Mouse (Mus musculus): ENCODE data around the gene Gm16503. TPM values are rescaled to one million over a fixed set of nuclear protein-coding genes. Genes with fewer than 3 reads are reported as not detected.

Gene Gm16503
- polyA plus RNA-seq (2017; shearing (Covaris generic)), result 1 to 10 TPM in 1 of 2 experiments, under 1 TPM in 1; 0.06 to 1.6 TPM

DNA sequence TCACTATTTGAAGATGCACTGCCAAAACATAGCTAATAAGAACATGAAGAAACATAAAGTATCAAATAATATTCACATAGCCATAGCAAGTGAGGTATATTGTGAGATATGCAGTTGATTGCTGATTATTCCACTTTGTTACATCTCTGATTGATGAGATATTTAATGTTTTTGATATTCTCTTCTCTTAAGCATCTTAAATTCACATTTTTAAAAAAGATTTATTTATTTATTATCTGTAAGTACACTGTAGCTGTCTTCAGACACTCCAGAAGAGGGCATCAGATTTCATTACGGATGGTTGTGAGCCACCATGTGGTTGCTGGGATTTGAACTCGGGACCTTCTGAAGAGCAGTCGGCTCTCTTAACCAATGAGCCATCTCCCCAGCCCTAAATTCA, at the start of gene Gm16503:
TSS of gene Gm16503 (plus strand) at position 301 of the 400 bp plus-strand sequence.

DNA sequence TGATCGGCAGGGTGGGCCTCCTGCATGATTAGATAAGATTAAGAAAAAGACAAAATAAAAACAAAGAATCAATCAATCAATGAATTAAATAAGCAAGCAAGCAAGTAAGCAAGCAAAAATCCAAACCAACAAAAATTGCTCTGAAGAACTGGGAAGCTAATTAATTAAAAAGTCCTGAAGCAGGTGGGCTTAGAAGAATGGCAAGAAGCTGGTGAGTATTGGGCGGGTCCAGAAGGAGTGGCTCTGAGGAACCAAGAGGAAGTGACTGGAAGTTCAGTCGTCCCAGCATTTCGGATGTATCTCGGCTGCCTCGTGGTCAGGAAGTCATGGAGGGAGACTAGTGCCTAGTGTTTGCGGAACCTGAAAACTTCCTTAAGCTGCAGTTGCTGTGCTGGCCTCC, 47.9 kb upstream of the Gm16503 start, which contains the start of gene Zfp982:
TSS of gene Zfp982 (plus strand) at position 301 of the 400 bp plus-strand sequence.

DNA sequence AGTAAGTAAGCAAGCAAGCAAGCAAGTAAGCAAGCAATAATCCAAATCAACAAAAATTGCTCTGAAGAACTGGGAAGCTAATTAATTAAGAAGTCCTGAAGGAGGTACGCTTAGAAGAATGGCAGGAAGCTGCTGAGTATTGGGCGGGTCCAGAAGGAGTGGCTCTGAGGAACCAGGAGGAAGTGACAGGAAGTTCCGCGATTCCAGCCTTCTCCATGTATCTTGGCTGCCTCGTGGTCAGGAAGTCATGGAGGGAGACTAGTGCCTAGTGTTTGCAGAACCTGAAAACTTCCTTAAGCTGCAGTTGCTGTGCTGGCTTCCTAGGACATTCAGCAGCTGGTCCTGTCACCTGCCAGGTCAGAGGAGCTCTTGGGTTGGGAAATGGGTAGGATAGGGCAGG, 13.1 kb downstream of the Gm16503 start, which contains the start of gene Zfp985:
TSS of gene Zfp985 (plus strand) at position 207 of the 400 bp plus-strand sequence.

Other genes starting within 250 kb of the Gm16503 start
- gene Zfp988, start 234.5 kb upstream of the Gm16503 start, polyA plus RNA-seq (2017; shearing (Covaris generic)), result under 1 TPM; 0.39 to 0.87 TPM
- gene Zfp978, start 178.9 kb upstream of the Gm16503 start, polyA plus RNA-seq (2017; shearing (Covaris generic)), result not detected
- 1 to 10 TPM in 1 of 2 experiments, under 1 TPM in 1; 0.97 to 1.1 TPM for gene Zfp982, start 47.8 kb upstream of the Gm16503 start, polyA plus RNA-seq (2017; shearing (Covaris generic))
- gene Zfp985, start 13.1 kb downstream of the Gm16503 start, polyA plus RNA-seq (2017; shearing (Covaris generic)), result 1 to 10 TPM in 1 of 2 experiments, under 1 TPM in 1; 0.74 to 1.2 TPM
- gene Zfp979, start 102.3 kb downstream of the Gm16503 start, polyA plus RNA-seq (2017; shearing (Covaris generic)), result 1 to 10 TPM in 1 of 2 experiments, under 1 TPM in 1; 0.27 to 1.1 TPM
- gene Zfp534, start 162.3 kb downstream of the Gm16503 start, polyA plus RNA-seq (2017; shearing (Covaris generic)), result under 1 TPM in 1 of 2 experiments, not detected in 1; 0.21 TPM

All from activated CD4-positive, CD25-positive, alpha-beta regulatory T cell (primary cell).